Mouse (Mus musculus) ES-Bruce4 (cell line): ENCODE data around the gene Rptor. TPM values are rescaled to one million over a fixed set of nuclear protein-coding genes. Genes with fewer than 3 reads are reported as not detected.

ENCODE experiments used
- H3K27ac ChIP-seq: 2 replicates; pipeline ENCODE4 v1.5.1; 2012; ENCODE audit warnings: low read length, inconsistent platforms; ENCODE audit not compliant: insufficient read depth
- H3K27me3 ChIP-seq: 2 replicates; pipeline ENCODE4 v1.6.1; 2012; ENCODE audit warnings: mild to moderate bottlenecking, low read length, inconsistent platforms; ENCODE audit not compliant: control insufficient read depth, poor library complexity, insufficient read depth, severe bottlenecking
- H3K36me3 ChIP-seq: 2 replicates; pipeline ENCODE4 v1.6.1; 2012; ENCODE audit warnings: inconsistent platforms, mild to moderate bottlenecking, low read length, moderate library complexity; ENCODE audit not compliant: control insufficient read depth, poor library complexity, insufficient read depth, severe bottlenecking
- H3K4me1 ChIP-seq: one replicate; pipeline ENCODE4 v1.8.1; 2011; ENCODE audit warnings: low read length; ENCODE audit not compliant: control insufficient read depth, insufficient read depth
- H3K4me3 ChIP-seq: 2 replicates; pipeline ENCODE4 v1.5.1; 2011; ENCODE audit warnings: low read depth, mild to moderate bottlenecking, low read length
- H3K9ac ChIP-seq: 2 replicates; pipeline ENCODE4 v1.6.1; 2012; ENCODE audit warnings: low read depth, mild to moderate bottlenecking, inconsistent platforms; ENCODE audit not compliant: poor library complexity, severe bottlenecking
- H3K9me3 ChIP-seq: replicated peaks from 2 replicates; pipeline ENCODE4 v1.6.1; 2012; ENCODE audit warnings: mild to moderate bottlenecking, low read length, inconsistent platforms; ENCODE audit not compliant: control insufficient read depth, poor library complexity, insufficient read depth, severe bottlenecking
- CTCF ChIP-seq: IDR thresholded peaks from one replicate; pipeline ENCODE4 v1.8.1; 2011; ENCODE audit warnings: low read depth, low read length
- EP300 ChIP-seq: IDR thresholded peaks from 2 replicates; pipeline ENCODE4 v1.6.1; 2011; ENCODE audit warnings: low read depth, low read length; ENCODE audit not compliant: insufficient read depth
- POLR2A ChIP-seq: IDR thresholded peaks from one replicate; pipeline ENCODE4 v1.8.1; 2011; ENCODE audit warnings: low read length; ENCODE audit not compliant: insufficient read depth
- polyA plus RNA-seq: library from polyadenylated mRNA; stranded (reverse); fragments of >200 nt; gene quantifications from 2 replicates; pipeline ENCODE4 v1.2.4, GENCODE M21; 2011; ENCODE audit warnings: low read depth; ENCODE audit not compliant: missing spikeins, insufficient read depth, insufficient read length

The Rptor gene
- polyA plus RNA-seq, 1 experiment = 41.5 TPM

DNA sequence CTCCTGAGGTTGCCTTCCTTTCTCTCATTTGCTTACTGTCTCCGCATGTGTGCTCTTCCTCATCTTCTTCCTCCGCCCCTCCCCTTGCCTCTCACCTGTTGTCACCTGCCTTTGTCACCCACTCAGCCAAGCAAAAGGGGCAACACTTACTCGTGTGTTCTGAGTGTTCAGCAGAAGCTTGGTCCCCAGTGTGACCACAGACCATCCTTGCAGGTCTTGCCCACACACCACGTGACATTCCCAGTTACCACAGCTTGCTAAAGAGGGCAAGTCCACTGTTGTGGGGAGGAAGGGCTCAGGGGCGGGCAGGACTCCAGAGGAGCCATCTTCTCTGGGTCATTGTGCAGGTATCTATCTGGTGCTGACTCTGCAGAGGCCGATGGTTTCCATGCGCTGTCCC is 40.6 kb downstream of the Rptor start:
- TF ChIP-seq CTCF (no peak), EP300 (no peak), POLR2A (no peak)
- Histone ChIP-seq H3K27me3 (no peaks in the 10 kb centered on the region), H3K27ac (no peak overlapping the region), H3K4me3 (no peak overlapping the region), H3K9ac (no peak overlapping the region), H3K9me3 (no peaks in the 10 kb centered on the region), H3K36me3 (no peaks in the 10 kb centered on the region), H3K4me1 (peaks cover 7% of the 10 kb centered on the region)

DNA sequence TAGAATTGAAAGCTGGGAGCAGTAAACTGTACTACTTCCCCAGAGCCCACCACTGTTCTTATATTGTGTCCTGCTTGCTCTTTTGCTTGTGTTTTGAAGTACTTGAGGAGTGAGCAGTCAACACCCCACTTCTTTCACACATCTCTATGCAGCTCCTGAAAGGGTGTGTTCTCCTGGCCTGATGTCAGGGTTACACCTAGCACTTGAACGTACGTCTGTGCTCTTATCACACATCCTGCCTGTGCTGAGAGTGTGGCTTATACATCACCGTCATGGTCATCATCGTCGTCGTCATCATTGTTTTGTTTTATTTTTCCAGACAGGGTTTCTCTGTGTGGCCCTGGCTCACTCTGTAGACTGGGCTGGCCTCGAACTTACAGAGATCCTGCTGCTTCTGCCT is 41.4 kb downstream of the Rptor start:
- no peak overlapping the region for H3K9ac ChIP-seq
- H3K4me1 ChIP-seq = peaks cover 7% of the 10 kb centered on the region
- TF ChIP-seq POLR2A = no peak
- TF ChIP-seq CTCF = no peak
- no peak for TF ChIP-seq EP300
- no peak overlapping the region for H3K4me3 ChIP-seq
- no peaks in the 10 kb centered on the region for H3K9me3 ChIP-seq
- H3K27me3 ChIP-seq = no peaks in the 10 kb centered on the region
- no peak overlapping the region for H3K27ac ChIP-seq
- H3K36me3 ChIP-seq = no peaks in the 10 kb centered on the region

DNA sequence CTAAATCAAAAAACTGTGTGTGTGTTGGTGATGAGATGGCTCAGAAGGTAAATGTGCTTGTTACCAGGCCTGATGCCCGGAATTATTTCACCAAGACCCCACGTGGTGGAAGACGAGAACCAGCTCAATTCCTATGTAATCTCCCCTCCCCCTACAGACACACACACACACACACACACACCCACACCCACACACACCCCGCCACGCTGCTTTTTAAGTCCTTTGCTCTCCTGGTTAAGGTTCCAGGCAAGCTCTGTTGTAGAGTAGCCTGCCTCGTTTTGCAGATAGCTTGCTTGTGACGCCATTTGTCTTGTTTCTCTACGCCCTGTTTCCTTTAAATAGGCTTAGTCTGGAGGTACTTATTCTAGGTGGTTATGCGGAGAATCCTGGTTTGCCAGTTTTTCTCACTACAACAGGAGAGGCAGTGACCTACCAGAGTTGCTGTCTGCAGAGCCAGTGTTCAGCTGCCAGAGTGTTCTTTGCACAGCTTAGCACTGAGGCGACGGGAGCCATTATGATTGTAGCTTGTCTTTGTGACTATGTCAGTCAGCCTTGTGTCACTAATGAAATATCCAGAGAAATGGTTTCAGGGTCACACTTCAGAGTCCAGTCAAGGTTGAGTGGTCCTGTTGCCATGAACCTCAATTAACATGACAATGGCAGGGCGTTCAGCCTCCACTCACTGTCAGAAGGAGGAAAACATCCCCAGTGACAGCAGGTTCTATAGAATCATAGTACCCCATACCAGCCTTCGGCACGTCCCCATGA is 42.1 kb downstream of the Rptor start:
- Histone ChIP-seq H3K9ac (no peak overlapping the region), H3K27me3 (no peaks in the 10 kb centered on the region), H3K4me1 (peaks cover 7% of the 10 kb centered on the region), H3K36me3 (no peaks in the 10 kb centered on the region), H3K27ac (no peak overlapping the region), H3K9me3 (no peaks in the 10 kb centered on the region), H3K4me3 (no peak overlapping the region)
- no peak for TF ChIP-seq CTCF

DNA sequence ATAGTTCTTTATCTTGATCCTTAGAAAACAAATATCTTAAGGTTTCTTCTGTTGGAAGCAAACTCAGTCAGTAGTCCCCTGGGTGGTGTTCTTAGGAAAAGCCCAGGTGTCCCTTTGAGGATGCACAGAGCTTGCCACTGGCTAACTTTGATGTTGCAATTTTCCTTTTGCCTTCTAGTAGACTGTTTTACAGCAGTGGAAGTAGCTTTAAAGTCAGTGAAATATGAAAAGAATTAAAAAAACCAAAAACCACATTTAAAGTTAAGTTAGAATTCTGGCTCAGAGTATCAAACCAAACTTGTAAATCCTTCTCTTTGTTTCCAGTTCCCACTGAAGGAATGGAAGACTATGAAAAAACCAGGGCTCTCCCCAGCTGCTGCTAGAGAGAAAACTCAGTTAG is 47.8 kb downstream of the Rptor start:
- TF ChIP-seq EP300 (no peak), CTCF (no peak), POLR2A (no peak)
- Histone ChIP-seq H3K36me3 (no peaks in the 10 kb centered on the region), H3K4me3 (no peak overlapping the region), H3K27me3 (no peaks in the 10 kb centered on the region), H3K27ac (no peak overlapping the region), H3K9me3 (no peaks in the 10 kb centered on the region), H3K9ac (no peak overlapping the region), H3K4me1 (peaks cover 3% of the 10 kb centered on the region)

DNA sequence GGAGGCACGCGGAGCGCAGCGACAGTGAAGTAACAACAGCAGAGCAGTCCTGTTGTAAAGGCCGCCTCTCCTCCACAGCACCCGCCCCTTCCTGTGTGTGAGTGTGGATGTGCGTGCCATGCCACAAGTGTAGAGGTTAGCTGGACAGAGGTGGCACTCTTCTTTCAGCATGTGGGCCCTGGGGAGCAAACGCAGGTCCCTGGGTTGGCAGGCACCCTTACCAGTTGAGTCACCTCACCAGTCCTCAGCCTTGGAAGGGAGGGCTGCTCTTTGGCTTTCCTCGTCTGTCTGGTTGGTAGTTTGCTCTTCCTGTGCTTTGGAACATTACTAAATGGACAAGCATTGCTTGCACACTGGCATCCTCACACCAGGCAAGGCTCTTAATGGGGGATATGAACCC is 50.6 kb downstream of the Rptor start:
- Histone ChIP-seq H3K27me3 (no peaks in the 10 kb centered on the region), H3K9me3 (no peaks in the 10 kb centered on the region), H3K36me3 (no peaks in the 10 kb centered on the region), H3K4me1 (peaks cover 3% of the 10 kb centered on the region), H3K9ac (no peak overlapping the region), H3K4me3 (peak overlapping the region; percentile 33), H3K27ac (no peak overlapping the region)
- TF ChIP-seq EP300 (no peak), CTCF (no peak), POLR2A (no peak)

- Histone ChIP-seq H3K9ac (no peak overlapping the region), H3K27ac (peak overlapping the region; percentile 52), H3K36me3 (no peaks in the 10 kb centered on the region), H3K4me3 (no peak overlapping the region), H3K27me3 (no peaks in the 10 kb centered on the region), H3K4me1 (peaks cover 6% of the 10 kb centered on the region), H3K9me3 (no peaks in the 10 kb centered on the region)
- no peak for TF ChIP-seq POLR2A
- TF ChIP-seq EP300 = peak; percentile 84
Observed at GRCm38 (mm10) chr11:119657534-119657933, 54.8 kb downstream of the Rptor start.
